Mouse (Mus musculus): ENCODE measurements around the gene Bri3bp. TPM values are rescaled to one million over a fixed set of nuclear protein-coding genes. Genes with fewer than 3 reads are reported as not detected.

Gene Bri3bp
- polyA plus RNA-seq, 1 experiment: 23.5 TPM

- DNase-seq (ENCODE audit: low read depth): peak; percentile 44
- peak; percentile 37; the same call in 1 of the 2 replicates for TF ChIP-seq CTCF (IDR thresholded peaks at IDR 0.05; ENCODE audit: borderline replicate concordance, extremely low read depth, insufficient read depth, insufficient read length)
- no peak for TF ChIP-seq POLR2A (IDR thresholded peaks at IDR 0.05; ENCODE audit: borderline replicate concordance, extremely low read depth, insufficient read depth, insufficient read length, poor library complexity, severe bottlenecking)
Measured at GRCm38 (mm10) chr5:125461868-125462445, 20.6 kb downstream of the Bri3bp start.

DNA sequence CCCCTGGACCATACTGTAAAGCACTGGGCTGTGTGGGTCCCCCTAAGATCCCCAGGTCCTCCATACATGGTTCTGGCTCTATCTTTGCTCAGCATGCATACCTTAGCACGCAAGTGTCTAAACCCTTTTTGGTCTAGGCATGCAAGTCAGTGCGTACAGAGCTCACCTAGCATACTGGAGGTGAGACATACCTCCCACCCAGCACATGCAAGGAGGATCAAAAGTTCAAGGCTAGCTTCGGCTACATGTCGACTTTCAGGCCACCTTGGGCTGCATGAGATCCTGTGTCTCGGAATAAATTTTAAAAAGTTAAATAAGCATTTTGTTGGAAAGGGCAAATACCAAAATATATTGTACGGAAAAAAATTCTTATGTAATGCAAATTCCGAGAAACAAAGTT is 23.8 kb downstream of the Bri3bp start:
- DNase-seq (ENCODE audit: low read depth): no peak
- TF ChIP-seq POLR2A (IDR thresholded peaks at IDR 0.05; ENCODE audit: borderline replicate concordance, extremely low read depth, insufficient read depth, insufficient read length, poor library complexity, severe bottlenecking) (no peak), CTCF (IDR thresholded peaks at IDR 0.05; ENCODE audit: borderline replicate concordance, extremely low read depth, insufficient read depth, insufficient read length) (no peak)

DNA sequence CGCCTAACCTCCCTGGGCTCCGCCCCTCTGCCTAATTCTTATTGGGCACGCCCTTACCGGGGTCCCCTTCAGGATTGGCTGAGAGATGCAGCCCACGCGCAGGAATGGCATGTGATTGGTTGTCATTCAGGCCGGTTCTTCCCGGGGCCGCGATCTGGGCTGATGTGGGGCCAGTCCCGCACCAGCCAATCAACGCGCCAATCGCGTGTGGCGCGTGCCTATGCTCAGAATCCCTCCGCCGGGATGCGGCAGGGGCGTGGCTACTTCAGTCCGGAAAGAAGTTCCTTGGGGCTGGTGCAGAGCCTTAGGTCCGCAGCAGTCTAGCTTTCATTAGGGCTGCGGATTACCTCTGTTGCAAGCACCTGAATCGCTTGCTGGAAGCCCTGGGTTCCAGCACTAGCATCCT is 24.3 kb downstream of the Bri3bp start:
- DNase-seq (ENCODE audit: low read depth): peak; percentile 99
- peak; percentile 29; the same call in 1 of the 2 replicates for TF ChIP-seq POLR2A (IDR thresholded peaks at IDR 0.05; ENCODE audit: borderline replicate concordance, extremely low read depth, insufficient read depth, insufficient read length, poor library complexity, severe bottlenecking)
- TF ChIP-seq CTCF (IDR thresholded peaks at IDR 0.05; ENCODE audit: borderline replicate concordance, extremely low read depth, insufficient read depth, insufficient read length): 0 out of 2 replicates have a peak, but pooled peaks have one; percentile 6

DNA sequence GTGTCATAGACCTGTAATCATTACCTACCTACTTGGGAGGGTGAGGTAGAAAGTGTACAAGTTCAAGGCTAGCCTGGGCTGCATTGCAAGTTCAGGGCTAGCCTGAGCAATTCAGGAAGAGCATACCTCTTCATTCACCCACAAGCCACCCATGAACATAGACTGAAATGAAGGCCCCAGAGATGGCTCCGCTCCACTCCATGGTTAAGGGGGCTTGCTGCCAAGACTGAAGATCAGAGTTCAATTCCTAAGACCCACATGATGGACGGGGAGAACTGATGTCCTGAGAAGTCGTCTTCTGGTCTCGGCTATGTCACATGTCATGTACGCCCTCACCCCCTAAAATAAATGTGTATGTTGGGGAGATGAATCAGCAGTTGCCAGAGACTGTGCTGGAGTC is 25.1 kb downstream of the Bri3bp start:
- peak; percentile 3 for DNase-seq (ENCODE audit: low read depth)
- TF ChIP-seq CTCF (IDR thresholded peaks at IDR 0.05; ENCODE audit: borderline replicate concordance, extremely low read depth, insufficient read depth, insufficient read length): no peak
- no peak for TF ChIP-seq POLR2A (IDR thresholded peaks at IDR 0.05; ENCODE audit: borderline replicate concordance, extremely low read depth, insufficient read depth, insufficient read length, poor library complexity, severe bottlenecking)

DNA sequence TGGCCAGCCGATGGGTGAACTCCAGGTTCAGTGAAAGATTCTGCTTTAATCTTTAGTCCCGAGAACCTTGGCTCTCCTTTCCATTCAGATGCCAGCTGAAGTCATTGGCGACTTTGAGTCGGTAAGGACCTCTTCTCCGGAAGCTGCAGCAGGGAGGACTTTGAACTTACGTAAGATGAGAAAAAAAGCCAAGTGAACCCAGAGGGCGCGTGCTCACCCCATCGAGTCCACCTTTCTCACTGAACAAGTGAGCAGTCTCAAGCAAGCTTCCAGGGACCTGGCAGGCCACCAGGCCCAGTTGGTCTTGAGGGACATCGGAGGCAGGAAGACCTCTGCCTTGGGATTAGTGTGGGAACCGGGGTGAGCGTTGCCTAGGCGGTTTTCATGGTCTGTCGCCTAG is 25.9 kb downstream of the Bri3bp start:
- no peak for DNase-seq (ENCODE audit: low read depth)
- no peak for TF ChIP-seq CTCF (IDR thresholded peaks at IDR 0.05; ENCODE audit: borderline replicate concordance, extremely low read depth, insufficient read depth, insufficient read length)
- no peak for TF ChIP-seq POLR2A (IDR thresholded peaks at IDR 0.05; ENCODE audit: borderline replicate concordance, extremely low read depth, insufficient read depth, insufficient read length, poor library complexity, severe bottlenecking)

- no peak for TF ChIP-seq POLR2A (IDR thresholded peaks at IDR 0.05; ENCODE audit: borderline replicate concordance, extremely low read depth, insufficient read depth, insufficient read length, poor library complexity, severe bottlenecking)
- TF ChIP-seq CTCF (IDR thresholded peaks at IDR 0.05; ENCODE audit: borderline replicate concordance, extremely low read depth, insufficient read depth, insufficient read length): no peak
Measured at GRCm38 (mm10) chr5:125470713-125471112, 29.3 kb downstream of the Bri3bp start.

DNA sequence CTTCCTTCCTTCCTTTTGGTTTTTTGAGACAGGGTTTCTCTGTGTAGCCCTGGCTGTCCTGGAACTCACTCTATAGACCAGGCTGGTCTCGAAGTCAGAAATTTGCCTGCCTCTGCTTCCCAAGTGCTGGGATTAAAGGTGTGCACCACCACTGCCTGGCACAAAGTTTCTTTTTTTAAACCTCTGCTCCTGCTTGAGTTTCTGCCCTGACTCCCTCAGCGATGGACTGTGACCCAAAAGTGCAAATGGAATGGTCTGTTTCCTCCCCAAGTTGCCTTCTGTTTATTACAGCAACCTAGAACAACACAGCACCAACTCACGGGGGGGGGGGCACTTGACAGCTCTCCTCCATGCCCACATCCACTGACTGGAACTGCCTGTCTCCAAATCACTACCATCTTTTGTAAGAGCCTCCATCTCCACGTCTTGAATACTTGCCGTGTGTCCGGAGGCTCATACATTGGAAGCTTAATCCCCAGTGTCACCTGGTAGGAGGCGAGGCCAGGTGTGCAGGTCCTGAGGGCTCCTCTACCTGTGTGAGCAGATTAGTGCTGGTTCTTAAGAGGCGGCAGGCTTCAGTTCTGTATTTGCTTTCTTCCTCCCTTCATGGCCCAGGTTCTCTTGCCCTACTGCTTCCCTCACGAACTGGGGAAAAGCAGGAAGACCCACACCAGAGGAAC is 31.6 kb downstream of the Bri3bp start:
- no peak for TF ChIP-seq CTCF (IDR thresholded peaks at IDR 0.05; ENCODE audit: borderline replicate concordance, extremely low read depth, insufficient read depth, insufficient read length)
- no peak for TF ChIP-seq POLR2A (IDR thresholded peaks at IDR 0.05; ENCODE audit: borderline replicate concordance, extremely low read depth, insufficient read depth, insufficient read length, poor library complexity, severe bottlenecking)
- no peak for DNase-seq (ENCODE audit: low read depth)

More at GRCm38 (mm10) chr5:125470713-125471112, 29.3 kb downstream of the Bri3bp start:
- no peak for DNase-seq (ENCODE audit: low read depth)

- TF ChIP-seq CTCF (IDR thresholded peaks at IDR 0.05; ENCODE audit: borderline replicate concordance, extremely low read depth, insufficient read depth, insufficient read length): no peak
- TF ChIP-seq POLR2A (IDR thresholded peaks at IDR 0.05; ENCODE audit: borderline replicate concordance, extremely low read depth, insufficient read depth, insufficient read length, poor library complexity, severe bottlenecking): no peak
- no peak for DNase-seq (ENCODE audit: low read depth)
Measured at GRCm38 (mm10) chr5:125475030-125475429, 33.7 kb downstream of the Bri3bp start.

GRCm38 (mm10) chr5:125475601-125476285 is 34.4 kb downstream of the Bri3bp start, which contains the start of gene Aacs:
Gene Aacs, plus strand, starts transcription at chr5:125475814.
- peak; percentile 99 for DNase-seq (ENCODE audit: low read depth)
- TF ChIP-seq CTCF (IDR thresholded peaks at IDR 0.05; ENCODE audit: borderline replicate concordance, extremely low read depth, insufficient read depth, insufficient read length) (no peak), POLR2A (IDR thresholded peaks at IDR 0.05; ENCODE audit: borderline replicate concordance, extremely low read depth, insufficient read depth, insufficient read length, poor library complexity, severe bottlenecking) (peak; percentile 90)

- no peak for TF ChIP-seq POLR2A (IDR thresholded peaks at IDR 0.05; ENCODE audit: borderline replicate concordance, extremely low read depth, insufficient read depth, insufficient read length, poor library complexity, severe bottlenecking)
- DNase-seq (ENCODE audit: low read depth): peak; percentile 51
Measured at GRCm38 (mm10) chr5:125476286-125476625, 34.9 kb downstream of the Bri3bp start.

DNA sequence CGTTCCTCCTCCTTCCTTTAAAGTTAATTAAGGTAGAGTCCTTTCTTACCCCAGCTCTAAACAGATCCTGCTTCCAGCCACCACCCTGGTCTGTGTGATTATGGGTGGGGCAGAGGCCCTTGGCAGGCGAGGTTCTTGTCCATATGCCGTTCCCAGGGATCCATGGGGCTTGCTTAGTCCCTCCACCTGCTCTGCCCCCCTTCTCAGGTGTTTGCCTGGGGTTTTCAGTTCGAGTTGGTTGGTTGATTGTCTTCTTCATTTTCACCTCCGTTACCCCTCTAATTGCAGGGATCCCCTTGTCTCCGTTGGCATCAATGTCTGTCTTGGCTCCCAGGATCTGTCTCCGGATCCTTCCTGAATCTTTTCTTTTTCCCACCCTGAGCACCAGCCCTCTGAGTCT is 35.4 kb downstream of the Bri3bp start:
- no peak for TF ChIP-seq POLR2A (IDR thresholded peaks at IDR 0.05; ENCODE audit: borderline replicate concordance, extremely low read depth, insufficient read depth, insufficient read length, poor library complexity, severe bottlenecking)
- no peak for TF ChIP-seq CTCF (IDR thresholded peaks at IDR 0.05; ENCODE audit: borderline replicate concordance, extremely low read depth, insufficient read depth, insufficient read length)
- DNase-seq (ENCODE audit: low read depth): no peak

Measured in brain, embryonic 14.5 days (tissue).